Mouse (Mus musculus): ENCODE data around the gene Eri3. TPM values are rescaled to one million over a fixed set of nuclear protein-coding genes. Genes with fewer than 3 reads are reported as not detected.

Eri3 gene
- polyA plus RNA-seq, 1 experiment = 76.7 TPM

DNA sequence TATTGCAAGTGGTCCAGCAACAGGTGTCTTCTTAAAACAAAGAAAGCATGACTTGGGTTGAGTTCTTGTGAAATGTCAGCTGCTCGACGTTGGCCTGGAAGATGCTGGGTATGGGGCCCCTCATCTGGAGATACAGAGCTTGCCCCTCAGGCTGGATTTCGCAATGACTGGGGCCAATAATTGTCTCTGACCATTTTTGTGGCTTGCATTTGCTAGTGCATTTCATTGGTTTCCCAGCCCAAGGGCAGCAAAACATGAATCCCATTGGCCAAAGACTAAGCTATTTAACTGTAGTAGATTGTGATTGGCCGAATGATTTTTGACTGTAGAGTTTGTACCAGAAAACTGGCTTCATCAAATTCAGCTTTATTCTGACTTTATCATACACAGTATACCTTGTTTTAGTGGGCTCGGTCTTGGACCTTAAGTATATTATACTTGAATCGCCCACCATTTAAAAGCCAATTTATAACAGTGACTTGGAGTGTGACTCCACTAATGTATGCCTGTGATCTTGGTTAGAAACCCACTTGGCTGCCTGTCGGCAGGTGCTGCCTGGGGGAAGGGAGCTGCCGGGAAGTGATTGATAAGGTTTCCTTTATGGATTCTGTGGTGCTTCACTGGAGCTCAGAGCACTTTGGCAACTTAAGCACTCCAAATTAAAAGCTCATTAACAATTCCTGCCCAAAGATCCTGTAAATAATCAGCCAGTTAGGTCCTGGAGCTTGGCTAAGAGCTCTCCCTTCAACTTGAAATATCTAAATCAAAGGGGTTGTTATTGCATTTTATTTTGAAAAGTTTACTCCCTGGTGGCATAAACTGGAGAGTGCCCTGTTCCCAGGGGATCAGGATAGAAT is 1.2 kb downstream of the Eri3 start:
- no peaks in the 10 kb centered on the region for H3K27me3 ChIP-seq (ENCODE audit: control insufficient read depth, insufficient read depth, low read length)
- H3K36me3 ChIP-seq (ENCODE audit: control insufficient read depth, insufficient read depth, low read length) = no peaks in the 10 kb centered on the region; the same call in 1 of the 2 replicates
- TF ChIP-seq CTCF (IDR thresholded peaks at IDR 0.05; ENCODE audit: control insufficient read depth, insufficient read depth, insufficient replicate concordance, low read depth, low read length) = no peak
- no peak for TF ChIP-seq POLR2A (IDR thresholded peaks at IDR 0.05; ENCODE audit: control insufficient read depth, low read depth, low read length)
- H3K4me1 ChIP-seq (ENCODE audit: control insufficient read depth, insufficient read depth, low read length) = peaks cover 7% of the 10 kb centered on the region
- peak overlapping the region; percentile 90 for H3K4me3 ChIP-seq (ENCODE audit: control insufficient read depth, low read depth, low read length)
- peak overlapping the region; percentile 76 for H3K27ac ChIP-seq (ENCODE audit: control insufficient read depth, insufficient read depth, low read depth, low read length)

DNA sequence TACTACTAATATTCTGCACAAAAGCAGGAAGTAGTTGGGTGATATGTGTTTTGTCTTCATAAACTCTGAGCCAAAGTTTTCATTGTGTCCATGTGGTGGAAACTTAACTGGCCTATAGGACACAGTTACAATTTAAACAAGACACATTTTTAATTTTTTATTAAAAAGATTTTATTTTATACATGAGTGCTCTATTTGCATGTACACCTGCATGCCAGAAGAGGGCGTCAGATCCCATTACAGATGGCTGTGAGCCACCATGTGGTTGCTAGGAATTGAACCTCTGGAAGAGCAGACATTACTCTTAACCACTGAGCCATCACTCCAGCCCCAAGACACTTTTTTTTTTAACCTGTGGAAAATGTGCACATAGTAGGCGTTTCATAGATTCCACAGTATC is 5.3 kb downstream of the Eri3 start:
- Histone ChIP-seq H3K27ac (ENCODE audit: control insufficient read depth, insufficient read depth, low read depth, low read length) (no peak overlapping the region), H3K4me1 (ENCODE audit: control insufficient read depth, insufficient read depth, low read length) (peaks cover 7% of the 10 kb centered on the region), H3K4me3 (ENCODE audit: control insufficient read depth, low read depth, low read length) (no peak overlapping the region), H3K36me3 (ENCODE audit: control insufficient read depth, insufficient read depth, low read length) (no peaks in the 10 kb centered on the region; the same call in 1 of the 2 replicates), H3K27me3 (ENCODE audit: control insufficient read depth, insufficient read depth, low read length) (no peaks in the 10 kb centered on the region)
- TF ChIP-seq POLR2A (IDR thresholded peaks at IDR 0.05; ENCODE audit: control insufficient read depth, low read depth, low read length) (no peak), CTCF (IDR thresholded peaks at IDR 0.05; ENCODE audit: control insufficient read depth, insufficient read depth, insufficient replicate concordance, low read depth, low read length) (no peak)

DNA sequence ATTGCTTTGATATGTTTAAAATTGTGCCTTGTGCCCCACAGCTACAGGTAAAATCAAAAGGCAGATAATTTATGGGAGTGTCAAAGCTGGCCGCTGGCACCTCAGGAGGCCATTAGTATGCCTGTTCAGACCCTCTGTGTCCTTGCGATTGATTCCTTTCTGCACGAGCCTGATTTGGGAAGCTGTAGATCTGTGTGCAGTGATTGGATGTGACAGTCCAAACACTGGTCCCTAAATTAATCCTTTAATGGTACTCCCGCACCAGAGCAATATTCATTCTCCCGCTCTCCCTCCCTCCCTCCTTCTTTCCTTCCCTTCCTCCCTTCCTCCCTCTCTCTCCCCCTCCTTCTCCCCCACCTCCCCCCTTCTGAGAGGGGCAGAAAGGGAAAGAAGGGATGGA is 6.2 kb downstream of the Eri3 start:
- TF ChIP-seq CTCF (IDR thresholded peaks at IDR 0.05; ENCODE audit: control insufficient read depth, insufficient read depth, insufficient replicate concordance, low read depth, low read length) = no peak
- no peak for TF ChIP-seq POLR2A (IDR thresholded peaks at IDR 0.05; ENCODE audit: control insufficient read depth, low read depth, low read length)
- Histone ChIP-seq H3K4me3 (ENCODE audit: control insufficient read depth, low read depth, low read length) (no peak overlapping the region), H3K27me3 (ENCODE audit: control insufficient read depth, insufficient read depth, low read length) (no peaks in the 10 kb centered on the region), H3K27ac (ENCODE audit: control insufficient read depth, insufficient read depth, low read depth, low read length) (no peak overlapping the region), H3K36me3 (ENCODE audit: control insufficient read depth, insufficient read depth, low read length) (no peaks in the 10 kb centered on the region; the same call in 1 of the 2 replicates), H3K4me1 (ENCODE audit: control insufficient read depth, insufficient read depth, low read length) (no peaks in the 10 kb centered on the region)

DNA sequence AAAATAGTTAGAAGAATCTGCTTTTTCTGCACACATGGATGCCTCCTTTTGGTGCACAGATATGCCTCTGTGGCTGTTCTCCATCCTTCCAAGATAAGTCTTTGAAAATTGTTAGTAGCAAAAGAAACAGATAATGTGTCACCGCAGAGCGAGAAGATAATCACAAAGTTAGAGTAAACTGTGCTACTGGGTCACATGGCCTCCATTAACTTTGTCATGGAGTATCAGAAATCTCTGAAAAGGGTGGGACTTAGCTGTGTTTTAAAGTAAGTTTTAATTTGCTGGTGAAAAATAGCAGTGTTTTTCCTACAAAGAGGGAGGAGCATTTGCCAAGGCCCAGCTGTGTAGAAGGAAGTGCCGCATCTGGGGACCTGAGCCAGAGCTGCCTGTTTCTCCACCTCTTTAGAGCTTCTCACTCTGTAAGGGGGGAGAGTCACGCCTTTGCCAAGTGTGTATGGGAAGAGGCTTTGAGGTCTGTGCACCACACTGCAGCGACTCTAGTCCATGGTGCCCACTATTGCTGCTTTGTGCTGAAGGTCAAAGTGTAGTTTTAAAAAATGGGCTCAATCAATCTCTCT is 7.0 kb downstream of the Eri3 start:
- H3K4me3 ChIP-seq (ENCODE audit: control insufficient read depth, low read depth, low read length) = no peak overlapping the region
- H3K27ac ChIP-seq (ENCODE audit: control insufficient read depth, insufficient read depth, low read depth, low read length) = no peak overlapping the region
- H3K36me3 ChIP-seq (ENCODE audit: control insufficient read depth, insufficient read depth, low read length) = no peaks in the 10 kb centered on the region; the same call in 1 of the 2 replicates
- no peaks in the 10 kb centered on the region for H3K4me1 ChIP-seq (ENCODE audit: control insufficient read depth, insufficient read depth, low read length)
- no peaks in the 10 kb centered on the region for H3K27me3 ChIP-seq (ENCODE audit: control insufficient read depth, insufficient read depth, low read length)
- TF ChIP-seq CTCF (IDR thresholded peaks at IDR 0.05; ENCODE audit: control insufficient read depth, insufficient read depth, insufficient replicate concordance, low read depth, low read length) (no peak), POLR2A (IDR thresholded peaks at IDR 0.05; ENCODE audit: control insufficient read depth, low read depth, low read length) (no peak)

DNA sequence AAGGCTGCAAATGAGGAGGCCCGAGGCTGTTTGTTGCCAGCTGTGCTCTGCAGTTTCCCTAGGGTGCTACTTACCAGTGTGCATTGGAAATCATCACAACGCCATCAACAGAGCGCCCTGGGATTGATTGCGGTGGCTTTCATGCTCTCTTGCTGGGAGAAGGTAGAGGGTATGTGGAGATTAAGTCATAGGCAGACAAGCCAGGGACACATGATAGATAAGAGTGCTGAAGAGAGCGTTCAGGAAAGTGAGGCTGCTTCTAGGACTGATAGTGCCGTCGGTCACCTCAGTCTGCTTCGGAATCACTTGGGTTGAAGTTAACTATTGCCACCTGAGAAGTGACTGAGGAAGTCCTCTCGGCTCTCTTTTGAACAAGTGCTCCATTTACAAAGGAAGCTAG is 13.8 kb downstream of the Eri3 start:
- Histone ChIP-seq H3K27me3 (ENCODE audit: control insufficient read depth, insufficient read depth, low read length) (no peaks in the 10 kb centered on the region), H3K36me3 (ENCODE audit: control insufficient read depth, insufficient read depth, low read length) (peaks cover 10% of the 10 kb centered on the region)
- no peak for TF ChIP-seq POLR2A (IDR thresholded peaks at IDR 0.05; ENCODE audit: control insufficient read depth, low read depth, low read length)
- TF ChIP-seq CTCF (IDR thresholded peaks at IDR 0.05; ENCODE audit: control insufficient read depth, insufficient read depth, insufficient replicate concordance, low read depth, low read length) = no peak

DNA sequence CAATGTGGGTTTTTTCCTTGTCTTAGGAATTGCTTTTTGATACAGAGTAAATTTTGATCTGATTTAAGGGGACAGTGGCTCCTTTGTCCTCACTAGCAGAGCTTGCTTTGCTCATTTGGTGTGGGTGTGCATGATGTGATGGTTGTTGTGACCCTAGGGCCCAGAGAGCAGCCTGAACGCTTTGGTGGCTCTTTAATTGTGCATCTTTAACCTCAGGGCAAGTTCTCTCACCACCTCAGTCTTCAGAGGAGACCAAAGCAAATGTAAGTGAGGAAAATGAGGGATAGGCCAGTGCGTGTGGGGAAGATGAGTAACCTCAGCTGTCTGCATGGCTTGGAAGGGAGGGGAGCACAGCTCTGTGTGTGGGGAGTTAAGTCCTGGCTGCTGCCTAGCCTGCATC is 18.7 kb downstream of the Eri3 start:
- no peak overlapping the region for H3K4me3 ChIP-seq (ENCODE audit: control insufficient read depth, low read depth, low read length)
- H3K27ac ChIP-seq (ENCODE audit: control insufficient read depth, insufficient read depth, low read depth, low read length) = no peak overlapping the region
- no peak for TF ChIP-seq CTCF (IDR thresholded peaks at IDR 0.05; ENCODE audit: control insufficient read depth, insufficient read depth, insufficient replicate concordance, low read depth, low read length)
- no peak for TF ChIP-seq POLR2A (IDR thresholded peaks at IDR 0.05; ENCODE audit: control insufficient read depth, low read depth, low read length)
- H3K36me3 ChIP-seq (ENCODE audit: control insufficient read depth, insufficient read depth, low read length) = peaks cover 12% of the 10 kb centered on the region
- no peaks in the 10 kb centered on the region for H3K27me3 ChIP-seq (ENCODE audit: control insufficient read depth, insufficient read depth, low read length)
- no peaks in the 10 kb centered on the region for H3K4me1 ChIP-seq (ENCODE audit: control insufficient read depth, insufficient read depth, low read length)

More for the DNA sequence above, 13.8 kb downstream of the Eri3 start:
- H3K27ac ChIP-seq (ENCODE audit: control insufficient read depth, insufficient read depth, low read depth, low read length) = no peak overlapping the region
- H3K4me1 ChIP-seq (ENCODE audit: control insufficient read depth, insufficient read depth, low read length) = no peaks in the 10 kb centered on the region
- H3K4me3 ChIP-seq (ENCODE audit: control insufficient read depth, low read depth, low read length) = no peak overlapping the region

DNA sequence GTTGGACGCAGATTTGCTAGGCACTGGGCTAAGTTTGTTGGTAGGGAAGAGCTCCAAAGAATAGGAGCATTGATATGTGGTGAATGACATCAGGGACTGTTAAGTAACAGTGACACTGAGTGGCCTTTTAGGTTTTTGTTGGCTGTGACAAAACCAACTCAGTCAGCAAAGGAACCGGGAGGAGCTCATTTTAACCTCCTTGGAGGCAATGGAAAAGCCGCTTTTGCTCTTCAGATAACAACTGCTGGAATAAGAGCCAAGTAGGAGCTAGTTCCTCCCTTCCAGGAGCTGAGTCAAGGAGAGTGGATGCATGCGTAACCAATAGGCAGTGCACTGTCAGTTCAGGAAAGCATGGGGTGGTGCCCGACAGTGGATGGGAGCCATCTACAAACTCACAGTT is 20.8 kb downstream of the Eri3 start:
- peaks cover 4% of the 10 kb centered on the region for H3K36me3 ChIP-seq (ENCODE audit: control insufficient read depth, insufficient read depth, low read length)
- TF ChIP-seq POLR2A (IDR thresholded peaks at IDR 0.05; ENCODE audit: control insufficient read depth, low read depth, low read length) (no peak), CTCF (IDR thresholded peaks at IDR 0.05; ENCODE audit: control insufficient read depth, insufficient read depth, insufficient replicate concordance, low read depth, low read length) (no peak)
- no peaks in the 10 kb centered on the region for H3K27me3 ChIP-seq (ENCODE audit: control insufficient read depth, insufficient read depth, low read length)
- H3K4me1 ChIP-seq (ENCODE audit: control insufficient read depth, insufficient read depth, low read length) = no peaks in the 10 kb centered on the region
- no peak overlapping the region for H3K27ac ChIP-seq (ENCODE audit: control insufficient read depth, insufficient read depth, low read depth, low read length)
- no peak overlapping the region for H3K4me3 ChIP-seq (ENCODE audit: control insufficient read depth, low read depth, low read length)
